Mouse (Mus musculus) E14TG2a.4 (cell line): ENCODE data around the gene Dennd6a.

Experiments used
- CTCF ChIP-seq: conservative IDR thresholded peaks from 2 replicates; pipeline ENCODE4 v1.5.1; 2014; ENCODE audit warnings: low read length
- POU5F1 ChIP-seq: IDR thresholded peaks from 2 replicates; pipeline ENCODE4 v1.6.1; 2014; ENCODE audit warnings: low read length, borderline replicate concordance

DNA sequence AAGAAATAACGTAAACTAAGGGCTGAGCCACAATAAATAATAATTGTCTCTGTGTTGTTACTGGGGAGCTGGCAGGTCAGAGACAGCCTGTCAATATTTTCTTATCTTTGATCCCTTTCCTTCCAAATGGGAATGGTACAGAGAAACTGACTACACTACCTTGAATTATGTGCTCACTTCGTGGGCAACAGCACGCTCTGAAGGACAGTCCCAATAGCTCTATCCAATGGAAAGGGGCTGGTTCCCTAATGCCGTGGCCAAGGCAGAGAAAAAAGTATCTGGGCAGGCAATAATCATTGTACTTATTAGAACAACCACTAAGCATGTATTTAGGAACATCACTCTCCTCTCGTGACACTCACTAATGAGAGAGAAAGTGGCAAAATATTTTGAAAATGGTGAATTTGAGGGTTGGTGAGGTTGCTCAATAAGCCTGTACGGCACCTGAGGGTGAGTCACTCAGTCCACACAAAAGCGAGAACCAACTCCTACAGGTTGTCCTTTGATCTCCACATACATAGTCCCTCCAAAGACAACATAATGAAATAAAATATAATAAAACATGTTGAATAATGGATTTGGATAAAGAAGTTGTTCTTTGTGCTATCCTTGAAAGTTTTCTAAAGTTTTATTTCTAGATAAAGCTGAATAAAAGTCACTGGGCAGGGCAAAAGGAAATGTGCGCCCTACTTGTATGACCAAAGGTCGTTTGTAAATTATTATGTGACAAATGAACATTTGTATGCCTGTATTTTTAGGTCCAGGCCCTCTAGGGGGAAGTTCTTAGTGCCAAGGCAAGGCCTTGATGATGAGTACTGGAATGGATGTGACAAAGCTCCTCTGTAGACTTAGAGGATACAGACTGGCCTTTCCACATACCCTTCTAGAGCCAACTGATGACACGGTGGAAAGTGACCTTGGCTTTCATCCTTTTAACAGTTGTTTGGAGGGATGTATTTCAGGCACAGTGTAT lies 25.9 kb upstream of the Dennd6a start:
- TF ChIP-seq CTCF, result no peak
- TF ChIP-seq POU5F1, result no peak
